Mouse (Mus musculus) ovary, postnatal 14 days (tissue): ENCODE results near the gene Tspan33.
"Not testable (repeated sequence)": the region's sequence is repeated elsewhere in the genome, so short reads cannot be mapped to it uniquely, and the experiment has no call there.

Source experiments
- DNase-seq: peaks from one replicate; pipeline ENCODE4 v3.0.0; 2022; ENCODE audit warnings: low spot score

Tspan33 gene

DNA sequence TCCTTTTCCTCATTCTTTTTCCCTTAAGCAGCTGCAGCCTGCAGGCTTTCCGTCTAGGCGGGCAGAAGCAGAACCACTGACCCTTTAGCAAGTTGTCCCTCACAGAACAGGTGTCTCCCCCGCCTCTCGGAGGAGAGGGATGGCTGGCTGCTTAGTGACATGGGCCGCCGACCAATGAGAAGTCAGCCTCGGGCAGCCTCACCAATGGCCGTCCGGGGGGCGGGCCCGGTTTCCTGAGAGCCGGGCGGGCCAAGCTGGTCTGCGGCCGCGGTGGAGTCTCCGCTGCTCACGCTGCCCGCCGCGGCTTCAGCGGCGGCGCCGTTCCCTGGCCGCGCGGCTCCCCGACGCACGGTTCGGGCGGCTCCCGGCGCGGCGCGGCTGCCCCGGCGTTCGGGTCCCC, at the start of gene Tspan33:
Gene Tspan33, plus strand, starts transcription at position 270 of the 400 bp plus-strand sequence.
- peak; percentile 82 for DNase-seq

DNA sequence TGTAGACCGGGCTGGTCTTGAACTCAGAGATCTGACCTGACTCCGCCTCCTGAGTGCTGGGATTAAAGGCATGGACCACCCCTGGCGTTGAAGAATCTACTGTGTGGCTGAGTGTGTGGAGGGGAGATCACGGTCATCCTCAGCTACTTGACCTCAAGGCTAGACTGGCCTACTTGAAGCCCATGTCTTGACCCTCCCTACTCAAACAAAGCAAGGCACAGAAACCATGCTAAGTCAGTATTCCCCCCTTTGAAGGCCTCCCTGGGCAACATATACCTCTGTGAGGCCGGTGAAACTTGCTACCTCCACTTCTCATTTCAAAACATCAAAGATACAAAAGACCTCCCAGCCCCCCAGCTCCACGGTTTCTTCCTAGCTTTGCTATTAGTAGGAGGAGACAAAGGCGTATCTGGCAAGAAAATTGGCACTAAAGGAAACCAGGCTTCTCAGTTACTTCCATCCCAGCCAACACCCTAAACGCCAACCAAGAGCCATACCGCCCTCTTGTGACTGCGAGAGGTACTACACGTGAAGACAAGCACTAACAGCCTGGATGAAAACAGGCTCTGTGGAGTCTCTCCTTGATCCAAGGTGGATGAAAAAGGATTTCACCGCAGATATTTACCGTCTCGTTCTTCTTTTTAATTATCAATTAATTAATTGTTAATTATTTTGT, 44.4 kb upstream of the Tspan33 start:
- DNase-seq = peak; percentile 94

DNA sequence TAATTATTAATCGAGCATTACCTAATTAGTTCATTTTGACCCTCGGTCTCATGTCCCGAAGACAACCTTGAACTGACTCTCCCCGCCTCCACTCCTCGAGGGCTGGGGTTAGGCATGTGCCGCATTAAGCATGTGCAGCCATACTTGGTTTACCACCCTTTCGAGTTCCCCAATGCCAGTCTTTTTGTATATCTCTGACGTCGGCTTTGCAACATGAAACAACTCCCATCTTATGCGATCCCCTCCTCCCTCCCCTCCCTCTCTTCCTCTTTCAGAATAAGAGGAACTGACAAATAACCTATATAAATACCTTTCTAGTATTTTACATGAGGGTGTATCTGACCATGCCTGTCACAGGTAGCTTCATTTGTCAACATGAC, 43.9 kb upstream of the Tspan33 start:
- no peak for DNase-seq

GRCm38 (mm10) chr6:29653271-29653670, 40.8 kb upstream of the Tspan33 start:
- DNase-seq = no peak

DNA sequence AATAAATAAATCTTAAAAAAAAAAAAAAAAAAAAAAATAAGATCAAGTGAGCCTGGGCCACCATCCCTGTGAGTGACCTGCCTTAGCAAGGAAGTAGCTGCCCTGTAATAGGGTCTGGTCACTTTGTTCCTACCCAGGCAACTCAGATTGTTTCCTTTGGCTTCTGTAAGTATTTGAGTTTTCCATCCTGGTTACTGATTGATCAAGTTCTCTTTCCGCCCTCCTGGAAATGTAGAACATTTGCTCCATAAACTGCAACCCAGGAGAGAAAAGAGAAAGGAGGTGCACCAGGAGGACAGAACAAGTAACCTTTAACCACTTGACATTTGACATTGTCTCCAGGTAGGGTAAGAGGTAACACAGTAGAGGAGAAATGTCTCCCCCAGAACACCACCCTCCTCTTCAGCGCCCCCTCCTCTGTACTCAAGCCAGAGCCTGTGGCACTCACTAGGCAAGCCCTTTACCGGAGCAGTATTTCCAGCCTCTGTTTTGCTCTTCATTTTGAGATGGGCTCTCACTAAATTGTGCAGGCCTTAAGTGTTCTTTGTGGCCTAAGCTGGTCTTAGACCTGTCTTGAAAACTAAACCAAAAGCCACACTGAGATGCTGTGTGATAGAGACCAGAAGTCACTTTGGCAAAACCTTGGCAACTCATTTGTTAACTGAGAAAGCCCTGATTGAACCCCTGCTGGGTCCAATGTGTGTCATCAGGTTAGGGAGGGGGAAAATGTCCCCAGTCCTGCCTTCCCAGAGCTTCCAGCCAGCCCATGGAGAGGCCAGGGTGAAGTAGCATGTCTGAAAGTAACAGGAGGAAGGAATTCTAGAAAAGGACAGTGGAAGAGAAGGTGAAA, 35.2 kb upstream of the Tspan33 start:
- no peak for DNase-seq

DNA sequence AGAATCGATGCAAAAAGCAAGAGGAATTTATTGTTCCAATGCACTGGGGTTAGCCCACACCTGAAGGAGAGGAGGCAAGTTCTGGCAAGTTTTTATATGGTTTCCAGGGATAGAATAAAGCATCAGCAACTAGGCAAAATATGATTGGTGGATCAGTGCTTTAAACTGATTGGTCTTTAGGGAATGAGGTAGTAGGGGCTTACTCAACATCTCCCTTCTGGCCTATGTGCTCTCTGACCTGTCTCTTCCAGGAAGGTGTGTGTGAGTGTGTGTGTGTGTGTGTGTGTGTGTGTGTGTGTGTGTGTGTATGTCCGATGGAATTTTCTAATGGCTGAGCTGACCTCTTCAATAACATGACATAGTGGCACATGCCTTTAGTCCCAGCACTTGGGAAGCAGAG, 34.1 kb upstream of the Tspan33 start:
- DNase-seq = no peak

GRCm38 (mm10) chr6:29660662-29661307, 33.2 kb upstream of the Tspan33 start:
- DNase-seq = no peak

DNA sequence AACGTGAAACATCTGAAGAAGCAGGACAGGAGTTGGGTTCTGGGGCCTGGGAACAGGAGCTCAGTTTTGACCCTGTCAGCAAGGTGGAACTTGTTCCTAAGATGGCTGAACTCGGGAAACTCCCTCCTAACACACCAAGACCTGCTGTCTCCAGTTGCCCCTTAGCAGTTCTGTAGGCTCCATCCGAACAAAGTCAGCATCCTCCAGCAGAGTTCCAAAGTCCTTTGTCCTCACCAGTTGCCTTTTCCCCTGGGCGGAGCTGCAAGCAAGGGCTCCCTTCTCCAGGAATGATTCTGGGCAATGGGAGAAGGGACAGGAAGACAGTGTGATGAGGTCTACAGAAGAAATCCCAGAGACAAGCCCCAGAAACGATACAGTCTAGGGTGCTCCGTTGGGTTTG, 26.8 kb upstream of the Tspan33 start:
- DNase-seq = no peak

DNA sequence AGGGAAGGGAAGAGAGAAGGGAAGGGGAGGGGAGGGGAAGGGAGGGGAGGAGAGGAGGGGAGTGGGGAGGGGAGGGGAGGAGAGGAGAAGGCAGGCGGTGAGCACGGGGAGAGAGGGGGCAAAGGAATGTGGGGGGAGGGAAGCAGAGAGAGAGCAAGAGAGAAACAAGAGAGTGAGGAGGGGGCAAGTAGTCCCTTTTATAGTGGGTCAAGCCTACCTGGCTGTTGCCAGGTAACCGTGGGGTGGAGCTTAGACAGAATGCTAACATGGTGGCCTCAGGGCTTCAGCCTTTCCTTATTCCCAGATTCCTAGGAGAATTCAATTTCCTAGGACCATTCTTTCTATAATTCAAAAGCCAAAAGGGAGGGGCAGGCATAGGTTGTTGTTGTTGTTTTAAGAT, 22.3 kb upstream of the Tspan33 start:
- no peak for DNase-seq

- no peak for DNase-seq
These were observed 21.2 kb upstream of the Tspan33 start for GRCm38 (mm10) chr6:29672563-29673411.

GRCm38 (mm10) chr6:29673739-29674138, 20.3 kb upstream of the Tspan33 start:
- DNase-seq = no peak

DNA sequence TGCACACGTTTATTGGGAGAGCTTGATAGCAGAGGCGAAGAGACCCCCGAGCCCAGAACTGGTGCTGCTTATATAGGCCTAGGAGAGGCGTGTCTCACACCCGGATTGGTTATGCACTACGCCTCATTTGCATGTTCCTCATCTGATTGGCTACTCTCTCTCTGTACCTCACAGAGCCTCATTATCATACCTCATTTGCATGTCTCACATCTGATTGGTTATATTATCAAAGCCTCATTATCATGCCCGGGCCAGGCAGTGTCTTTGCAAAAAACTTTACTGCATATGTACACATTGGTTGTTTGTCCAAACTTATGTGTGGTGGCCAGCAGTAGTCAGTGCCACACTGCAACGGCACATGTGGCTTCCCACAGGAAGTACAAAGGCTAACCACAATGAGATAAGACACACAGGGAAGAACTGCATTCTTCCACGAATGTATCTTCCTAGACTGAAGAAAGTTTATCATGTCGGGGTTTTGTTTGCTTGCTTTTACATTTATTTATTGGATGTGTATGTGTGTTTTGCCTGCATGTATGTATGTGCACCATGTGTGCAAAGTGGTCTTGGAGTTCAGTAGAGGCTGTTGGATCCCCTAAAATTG, 14.0 kb upstream of the Tspan33 start:
- not testable (repeated sequence) for DNase-seq

DNA sequence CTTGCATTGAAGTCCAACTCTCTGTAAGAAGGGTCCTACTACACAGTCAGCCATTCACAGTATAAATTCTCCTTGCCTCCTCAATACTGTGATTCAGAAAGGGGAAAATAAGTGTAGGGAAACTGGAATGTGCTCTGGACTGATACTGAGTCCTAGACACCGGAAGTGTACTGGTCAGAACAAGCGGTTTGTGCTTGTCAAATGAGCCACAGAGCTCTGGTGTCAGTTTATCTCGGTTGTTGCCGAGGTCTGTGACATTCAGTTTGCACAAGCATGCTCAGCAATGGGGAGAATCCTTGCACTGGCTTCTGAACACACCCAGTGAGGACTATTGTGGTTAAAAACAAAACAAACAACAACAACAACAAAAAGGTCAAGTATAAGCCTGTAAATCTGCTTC, 12.2 kb upstream of the Tspan33 start:
- DNase-seq = no peak

DNA sequence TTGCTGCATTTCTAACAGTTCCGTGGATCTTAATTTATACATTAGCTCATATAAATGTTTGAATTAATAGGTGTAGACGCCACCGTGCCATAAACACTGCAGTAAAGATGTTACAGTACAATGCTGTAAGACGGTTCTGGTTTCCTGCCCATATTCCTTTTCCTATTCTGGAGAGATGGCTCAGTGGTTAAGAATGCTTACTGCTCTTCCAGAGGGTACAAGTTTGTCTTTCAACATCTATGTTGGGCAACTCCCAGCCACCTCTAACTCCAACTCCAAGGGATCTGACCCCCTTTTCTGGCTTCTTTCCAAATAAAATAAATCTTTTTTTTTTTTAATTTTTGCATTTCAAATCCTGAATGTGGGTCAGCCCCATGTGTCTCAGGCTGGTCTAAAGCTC, 9.3 kb upstream of the Tspan33 start:
- no peak for DNase-seq

DNA sequence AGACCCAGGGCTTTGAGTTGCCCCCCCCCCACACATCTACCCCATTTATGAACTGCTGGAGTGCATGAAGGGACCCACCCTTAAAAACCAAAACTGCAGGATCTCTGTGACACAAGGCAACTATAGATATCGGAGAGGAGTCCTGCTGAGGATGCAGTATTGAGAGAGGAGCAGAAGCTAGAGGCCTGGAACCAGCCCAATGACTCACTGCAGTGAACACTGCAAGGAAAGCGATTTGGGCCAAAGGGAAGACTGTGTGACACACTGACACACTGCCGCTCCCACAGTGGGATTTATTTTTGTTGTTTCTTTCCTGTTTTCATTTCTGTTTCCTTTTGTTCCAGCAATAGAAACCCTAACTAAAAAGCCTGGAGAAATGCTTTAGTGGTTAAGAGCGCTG, 8.1 kb upstream of the Tspan33 start:
- DNase-seq = no peak

GRCm38 (mm10) chr6:29689458-29689857, 4.6 kb upstream of the Tspan33 start:
- no peak for DNase-seq

DNA sequence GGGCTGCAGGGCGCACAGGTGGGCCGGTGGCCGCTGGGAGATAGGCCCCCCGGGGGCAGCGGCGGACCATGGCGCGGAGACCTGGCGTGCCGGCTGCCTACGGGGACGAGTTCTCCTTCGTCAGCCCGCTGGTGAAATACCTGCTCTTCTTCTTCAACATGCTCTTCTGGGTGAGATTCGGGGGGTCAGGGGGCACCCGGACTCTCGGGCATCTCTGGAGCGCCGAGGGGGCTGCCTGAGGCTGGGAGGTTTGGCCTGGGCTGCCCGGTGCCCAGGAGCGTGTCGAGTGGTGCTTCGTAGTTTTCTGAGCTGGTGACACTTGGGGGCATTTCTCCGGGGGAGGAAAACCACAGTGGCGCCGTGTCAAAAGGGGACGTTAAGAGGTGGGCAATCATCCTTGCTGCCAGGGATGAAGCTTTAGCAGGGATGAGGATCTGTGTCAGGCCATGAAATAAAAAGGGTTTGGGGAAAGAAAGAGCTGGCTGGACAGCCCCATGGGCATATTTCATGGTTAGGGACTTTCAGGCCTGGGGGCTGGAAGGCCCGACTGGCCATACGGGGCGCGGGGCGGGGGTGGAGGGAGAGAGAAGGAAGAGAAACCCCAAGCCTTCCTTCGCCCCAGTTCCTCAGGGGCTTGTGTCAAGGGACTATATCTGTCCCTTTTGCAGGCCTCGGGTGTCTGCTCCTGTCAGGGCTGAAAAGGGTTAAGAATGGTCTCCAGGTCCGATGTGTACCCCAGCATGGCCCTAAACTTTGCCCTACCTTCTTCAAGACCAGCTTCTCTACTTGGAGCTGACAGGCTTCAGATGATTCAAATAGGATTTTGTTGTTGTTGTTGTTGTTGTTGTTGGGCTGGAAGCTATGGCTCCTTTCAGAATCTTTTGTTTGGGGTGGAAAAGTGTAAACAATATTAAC, 610 bp downstream of the Tspan33 start:
- DNase-seq = no peak

- no peak for DNase-seq
These were observed 1.3 kb downstream of the Tspan33 start for GRCm38 (mm10) chr6:29695290-29695674.

GRCm38 (mm10) chr6:29695975-29696374, 2.0 kb downstream of the Tspan33 start:
- no peak for DNase-seq

DNA sequence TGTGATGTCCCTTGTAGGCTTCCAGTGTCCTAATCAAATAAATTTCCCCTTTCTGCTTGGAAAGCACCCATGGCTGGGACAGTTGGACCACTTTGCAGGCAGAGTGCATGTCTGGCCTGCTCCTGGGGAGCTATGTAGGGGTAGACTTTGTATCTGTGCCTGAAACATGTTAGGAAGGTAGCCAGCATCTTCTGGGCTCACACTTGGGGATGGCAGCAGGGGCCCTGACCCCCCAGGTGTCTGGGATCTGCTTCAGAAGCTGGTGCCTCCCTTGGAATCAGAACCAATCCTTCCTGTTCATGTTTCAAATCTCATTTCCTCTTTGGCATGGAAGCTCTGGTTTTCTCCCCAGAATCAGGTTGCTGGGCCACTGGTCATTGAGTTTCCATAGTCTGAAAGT, 3.1 kb downstream of the Tspan33 start:
- no peak for DNase-seq

DNA sequence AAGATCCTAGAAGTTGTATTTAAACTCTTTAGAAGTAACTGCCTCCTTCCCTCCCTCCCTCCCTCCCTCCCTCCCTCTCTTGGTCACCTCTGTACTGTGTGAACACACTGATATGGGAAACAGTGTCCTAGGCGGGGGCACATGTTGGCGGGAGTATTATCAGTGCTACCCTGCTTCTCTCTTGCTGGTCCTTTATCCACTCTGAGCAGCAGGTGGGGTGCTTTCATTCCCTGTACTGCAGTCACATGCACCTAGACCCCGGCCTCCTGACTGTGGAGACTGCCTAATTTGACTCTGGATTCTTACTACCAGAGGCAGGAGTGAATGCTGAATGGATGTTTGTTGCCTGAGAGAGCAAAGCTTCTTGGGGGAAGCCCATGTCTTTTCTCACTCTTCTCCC, 3.5 kb downstream of the Tspan33 start:
- DNase-seq = no peak
